Mouse (Mus musculus): ENCODE data around the gene Eif4e3.
A peak's percentile ranks its signal among the peaks of the same experiment; 100 is the strongest.

Gene Eif4e3

DNA sequence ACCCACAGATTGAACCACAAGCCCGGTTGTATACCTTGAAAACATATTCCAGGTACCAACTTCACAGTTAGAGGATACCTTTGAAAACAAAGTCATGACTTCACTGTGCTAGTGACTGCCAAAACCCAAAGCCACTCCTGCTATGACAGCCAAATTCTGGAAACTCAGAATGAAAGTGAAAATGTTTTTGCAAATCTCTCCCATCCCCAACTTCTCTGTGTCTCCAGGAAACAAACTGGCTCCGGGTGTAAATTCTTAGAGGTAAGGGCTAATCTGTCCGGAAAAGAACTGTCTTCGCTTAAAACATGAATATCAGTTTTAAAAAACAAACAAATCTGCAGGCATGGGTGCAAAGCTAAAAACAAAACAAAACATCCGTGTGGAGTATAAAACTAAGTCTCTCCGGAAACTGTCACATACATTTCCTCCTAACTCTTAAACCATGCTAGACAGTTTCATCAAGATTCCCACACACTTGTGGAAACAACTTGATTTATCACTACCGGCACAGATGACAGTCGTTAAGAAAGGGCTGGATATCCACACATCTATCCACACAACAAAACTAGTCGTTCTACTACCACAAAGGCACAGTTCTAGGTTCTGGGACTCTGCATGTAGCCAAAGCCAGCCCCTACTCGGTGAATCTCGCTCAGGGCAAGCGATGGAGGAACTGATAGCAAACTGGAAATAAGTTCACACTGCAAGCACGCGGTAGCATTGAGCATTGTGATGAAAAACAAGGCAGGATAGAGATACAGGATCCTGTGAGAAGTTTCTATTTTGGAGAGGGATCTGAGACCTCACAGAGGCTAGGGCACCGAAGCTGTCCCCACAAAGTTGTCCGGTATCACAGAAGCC, 884 bp downstream of the Eif4e3 start:
- peak; percentile 59 for DNase-seq (ENCODE audit: low spot score)

DNA sequence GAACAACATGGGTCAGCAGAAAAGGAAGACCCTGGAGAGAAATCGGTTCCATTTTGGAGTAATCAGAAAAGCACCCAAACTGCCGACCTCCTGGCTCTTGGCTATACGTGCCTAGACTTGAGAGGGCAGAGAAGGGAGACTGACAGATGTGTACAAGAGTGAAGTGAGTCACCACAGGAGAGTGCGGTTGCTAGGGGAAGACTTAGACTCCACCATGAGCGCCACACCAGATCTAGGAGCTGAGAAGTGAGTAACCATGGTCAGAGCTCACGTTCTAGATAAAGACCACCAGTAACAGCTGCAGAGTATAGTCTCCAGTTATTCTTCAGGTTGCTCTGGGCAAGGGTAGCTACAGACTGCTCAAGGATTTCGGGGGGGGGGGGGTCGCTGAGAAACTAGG, 3.3 kb downstream of the Eif4e3 start:
- no peak for DNase-seq (ENCODE audit: low spot score)

- DNase-seq (ENCODE audit: low spot score) = no peak
Measured at GRCm38 (mm10) chr6:99660443-99660842, 6.1 kb downstream of the Eif4e3 start.

DNA sequence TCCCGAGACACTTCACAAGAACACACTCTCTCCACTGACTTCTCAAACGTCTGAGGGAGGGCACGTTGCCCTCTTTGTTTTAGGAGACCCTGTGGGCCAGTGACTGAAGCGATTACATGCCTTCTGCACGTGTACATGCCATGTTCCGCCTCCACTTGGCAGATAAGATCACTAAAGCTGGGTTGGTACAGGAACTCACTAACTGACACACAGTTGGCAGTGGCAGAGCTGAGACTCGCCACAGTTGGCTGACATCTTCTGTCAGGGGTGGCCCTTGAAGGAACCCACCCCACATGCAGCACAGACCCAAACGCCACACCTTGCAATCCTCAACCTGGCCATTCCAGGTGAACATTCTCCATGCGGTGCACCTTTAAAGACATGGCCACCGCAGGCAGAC, 8.0 kb downstream of the Eif4e3 start:
- DNase-seq (ENCODE audit: low spot score) = no peak

- no peak for DNase-seq (ENCODE audit: low spot score)
Measured at GRCm38 (mm10) chr6:99656088-99656487, 10.5 kb downstream of the Eif4e3 start.

GRCm38 (mm10) chr6:99655488-99655887, 11.1 kb downstream of the Eif4e3 start:
- DNase-seq (ENCODE audit: low spot score) = no peak

GRCm38 (mm10) chr6:99654343-99654742, 12.2 kb downstream of the Eif4e3 start:
- no peak for DNase-seq (ENCODE audit: low spot score)

- DNase-seq (ENCODE audit: low spot score) = peak; percentile 43
Measured at GRCm38 (mm10) chr6:99652341-99652740, 14.2 kb downstream of the Eif4e3 start.

DNA sequence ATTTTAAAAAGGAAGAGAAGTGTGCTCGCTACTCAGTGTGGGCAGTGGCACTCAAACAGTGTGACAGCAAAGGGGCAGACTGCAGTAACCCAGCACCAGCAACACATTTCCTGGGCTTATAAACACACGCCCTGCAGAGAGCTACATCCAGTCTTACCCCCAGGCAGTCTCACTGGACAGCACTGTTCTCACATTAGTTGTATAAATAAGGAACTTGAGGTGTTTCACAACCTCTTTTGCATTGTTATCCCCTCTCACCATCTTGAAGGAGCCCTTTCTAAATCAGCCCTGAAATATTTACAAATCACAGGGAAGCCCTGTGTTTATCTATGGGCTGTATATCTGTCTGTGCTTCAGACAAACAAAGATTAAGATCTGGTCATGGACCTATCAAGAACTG, 17.3 kb downstream of the Eif4e3 start:
- DNase-seq (ENCODE audit: low spot score) = no peak

- DNase-seq (ENCODE audit: low spot score) = no peak
Measured at GRCm38 (mm10) chr6:99646344-99646743, 20.2 kb downstream of the Eif4e3 start.

GRCm38 (mm10) chr6:99644876-99645275, 21.7 kb downstream of the Eif4e3 start:
- DNase-seq (ENCODE audit: low spot score) = no peak

GRCm38 (mm10) chr6:99644386-99644785, 22.2 kb downstream of the Eif4e3 start:
- DNase-seq (ENCODE audit: low spot score) = no peak

GRCm38 (mm10) chr6:99643439-99644199, 23.0 kb downstream of the Eif4e3 start:
- DNase-seq (ENCODE audit: low spot score) = no peak

GRCm38 (mm10) chr6:99637456-99637855, 29.1 kb downstream of the Eif4e3 start:
- DNase-seq (ENCODE audit: low spot score) = no peak

- no peak for DNase-seq (ENCODE audit: low spot score)
Measured at GRCm38 (mm10) chr6:99636801-99637200, 29.8 kb downstream of the Eif4e3 start.

DNA sequence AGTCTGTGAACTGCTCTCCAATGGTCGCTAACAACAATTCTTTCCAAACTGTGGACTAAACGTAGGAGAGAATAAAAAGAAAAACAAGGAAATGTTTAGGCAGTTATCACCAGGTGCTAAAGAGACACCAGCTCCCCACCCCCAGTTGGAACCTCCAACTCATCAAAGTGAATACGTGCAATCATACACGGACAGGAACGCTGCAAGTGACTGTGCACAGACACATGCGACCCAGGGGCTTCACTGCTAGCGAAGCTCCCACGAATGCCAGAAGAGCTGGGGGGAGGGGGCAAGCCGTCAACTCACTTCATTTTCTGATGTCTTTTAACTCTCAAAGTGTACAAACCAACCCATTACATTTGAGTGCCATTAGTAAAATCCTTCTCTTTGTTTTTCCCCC, 30.4 kb downstream of the Eif4e3 start:
- DNase-seq (ENCODE audit: low spot score) = no peak

DNA sequence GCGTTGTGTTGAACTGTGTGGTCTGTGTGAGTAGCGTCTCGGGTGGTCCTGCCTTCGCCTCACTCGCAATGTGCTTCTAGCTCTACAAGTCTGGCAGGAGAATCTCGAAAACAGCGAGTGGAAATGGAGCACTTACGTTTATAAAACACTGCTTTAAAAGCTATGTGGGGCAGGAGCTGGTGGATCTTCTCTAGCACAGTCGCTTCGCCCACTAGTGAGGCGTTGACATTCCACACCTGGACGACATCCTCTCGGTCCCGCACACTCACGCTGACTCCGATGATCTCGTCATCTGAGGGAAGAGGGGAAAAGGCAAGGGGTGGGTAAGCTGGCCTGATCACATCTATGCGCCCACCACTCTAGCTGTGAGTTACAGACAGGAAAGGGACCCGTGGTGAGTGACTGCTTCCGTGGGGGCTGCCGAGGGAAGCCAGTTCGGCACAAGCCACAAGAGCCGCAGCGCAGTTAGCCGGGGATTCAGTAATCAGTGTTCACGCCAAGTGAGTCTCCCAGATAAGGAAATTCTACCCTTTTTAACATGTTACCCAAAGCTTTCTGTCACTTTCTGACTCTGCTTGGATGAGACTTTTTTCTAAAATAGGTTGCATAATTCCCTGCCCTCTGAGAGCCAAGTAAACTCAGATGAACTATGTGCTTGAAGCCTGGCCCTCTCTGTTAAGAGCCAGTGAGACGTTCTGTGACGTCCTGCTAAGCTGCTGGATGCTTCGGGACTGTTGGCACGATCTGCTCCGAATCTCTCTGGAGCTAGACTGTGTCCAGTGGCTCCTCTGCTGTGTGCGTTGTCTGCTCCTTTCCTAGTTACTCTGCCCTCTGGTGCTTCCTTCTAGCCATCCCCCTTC, 34.2 kb downstream of the Eif4e3 start:
- DNase-seq (ENCODE audit: low spot score) = no peak

DNA sequence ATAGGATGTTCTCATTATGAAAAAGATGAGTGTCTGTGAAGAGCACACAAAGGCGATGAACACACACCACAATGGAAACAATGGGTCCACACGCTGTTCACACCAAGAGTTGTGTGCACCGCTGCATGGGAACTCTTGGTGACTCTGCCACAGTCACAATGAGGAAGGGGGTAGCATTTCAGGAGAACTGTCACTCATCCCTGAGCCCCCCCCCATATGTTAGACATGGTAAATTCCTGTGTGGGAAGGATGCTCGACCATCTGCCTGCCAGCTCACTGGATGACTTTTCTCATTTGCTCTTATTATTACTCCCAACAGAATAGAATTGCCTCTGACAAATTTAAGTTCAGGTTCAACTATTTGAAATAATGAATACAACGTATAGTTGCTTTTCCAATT, 34.9 kb downstream of the Eif4e3 start:
- DNase-seq (ENCODE audit: low spot score) = no peak

DNA sequence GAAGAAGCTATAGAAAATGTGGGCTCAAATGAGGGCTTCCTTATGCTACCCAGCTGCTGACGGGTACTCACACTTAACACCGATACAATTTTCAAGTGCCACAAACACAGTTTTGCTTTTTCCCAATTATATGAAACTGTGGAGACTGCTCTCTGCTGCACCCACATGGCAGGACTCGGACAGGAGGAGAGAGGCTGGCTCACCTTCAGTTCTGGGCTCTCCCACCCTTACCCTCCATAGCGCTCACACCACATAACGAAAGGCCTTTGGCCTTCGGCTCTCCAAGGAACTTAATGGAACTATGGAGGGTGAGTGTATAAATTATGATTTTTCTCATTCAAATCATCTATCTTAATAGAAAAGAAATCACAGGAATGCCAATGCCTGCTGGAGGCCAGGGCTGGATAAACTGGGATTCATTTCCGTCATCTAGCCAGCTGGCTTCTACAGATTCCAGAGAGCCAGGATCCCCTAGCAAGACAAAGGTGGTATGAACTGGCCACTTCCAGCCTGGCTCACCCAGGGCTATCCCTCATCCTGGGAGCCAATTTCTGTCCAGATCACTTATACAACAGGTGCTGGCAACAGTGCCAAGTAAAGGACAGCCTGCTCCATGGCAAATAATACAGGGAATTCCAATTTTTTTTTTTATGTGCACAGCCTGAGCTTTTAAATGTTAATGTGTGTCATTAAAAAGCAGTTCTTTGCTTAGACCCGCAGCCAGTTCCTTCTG, 36.7 kb downstream of the Eif4e3 start:
- DNase-seq (ENCODE audit: low spot score) = no peak

DNA sequence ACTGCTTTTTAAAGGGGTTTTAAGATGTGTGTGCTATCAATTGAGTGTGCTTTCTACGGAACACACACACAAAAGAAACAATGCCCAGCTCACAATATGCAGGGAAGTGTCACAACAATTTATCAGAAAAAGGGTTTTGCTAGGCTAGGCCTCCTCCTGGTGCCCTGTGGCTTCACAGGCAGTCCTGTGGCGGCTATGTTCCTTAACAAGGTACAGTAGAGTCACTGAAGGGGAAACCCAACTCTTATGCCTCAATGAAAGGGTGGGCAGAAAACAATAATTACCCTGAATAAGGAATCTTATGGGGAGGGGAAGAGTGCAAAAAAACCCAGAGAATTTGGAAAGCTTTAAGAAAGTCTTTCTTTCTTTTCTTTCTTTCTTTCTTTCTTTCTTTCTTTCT, 40.2 kb downstream of the Eif4e3 start:
- DNase-seq (ENCODE audit: low spot score) = no peak

GRCm38 (mm10) chr6:99625803-99626202, 40.8 kb downstream of the Eif4e3 start:
- DNase-seq (ENCODE audit: low spot score) = no peak

DNA sequence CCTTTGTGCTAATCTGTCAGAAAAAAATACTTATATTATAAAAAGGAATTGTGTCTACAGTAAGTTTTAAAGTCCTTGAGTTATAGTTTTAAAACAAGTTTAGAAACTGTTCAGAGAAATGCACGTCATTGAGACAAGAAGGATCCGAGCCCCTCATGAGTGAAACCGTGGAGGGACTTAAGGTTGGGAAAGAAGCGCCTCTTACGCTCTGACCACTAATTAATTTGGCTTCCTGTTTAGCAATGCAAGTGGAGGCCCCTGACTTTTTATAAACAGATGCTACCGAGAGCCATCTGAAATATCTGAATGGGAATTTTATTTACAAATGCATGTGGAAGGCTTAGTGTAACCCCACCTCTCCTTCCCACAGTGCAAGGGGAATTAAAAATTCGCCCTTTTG, 41.3 kb downstream of the Eif4e3 start:
- DNase-seq (ENCODE audit: low spot score) = no peak
